Mouse (Mus musculus): ENCODE results near the gene Gdpd3.

The Gdpd3 gene

DNA sequence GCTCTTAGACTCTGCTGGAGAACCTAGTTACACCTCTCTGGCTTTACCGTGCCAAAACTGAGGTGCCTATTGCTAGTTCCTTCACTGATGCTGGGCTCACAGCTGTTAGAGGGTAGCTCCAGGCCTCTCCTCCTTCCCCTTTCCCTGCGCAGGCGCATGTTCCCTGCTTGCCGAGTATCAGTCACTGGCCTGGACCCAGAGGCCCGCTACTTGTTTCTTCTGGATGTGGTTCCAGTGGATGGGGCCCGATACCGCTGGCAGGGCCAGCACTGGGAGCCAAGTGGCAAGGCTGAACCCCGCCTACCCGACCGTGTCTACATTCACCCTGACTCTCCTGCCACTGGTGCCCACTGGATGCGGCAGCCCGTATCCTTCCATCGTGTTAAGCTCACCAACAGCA, 16.6 kb downstream of the Gdpd3 start:
- in situ Hi-C loops (cut with MboI; ENCODE audit: low sequenced_read_pairs): no loop called here

DNA sequence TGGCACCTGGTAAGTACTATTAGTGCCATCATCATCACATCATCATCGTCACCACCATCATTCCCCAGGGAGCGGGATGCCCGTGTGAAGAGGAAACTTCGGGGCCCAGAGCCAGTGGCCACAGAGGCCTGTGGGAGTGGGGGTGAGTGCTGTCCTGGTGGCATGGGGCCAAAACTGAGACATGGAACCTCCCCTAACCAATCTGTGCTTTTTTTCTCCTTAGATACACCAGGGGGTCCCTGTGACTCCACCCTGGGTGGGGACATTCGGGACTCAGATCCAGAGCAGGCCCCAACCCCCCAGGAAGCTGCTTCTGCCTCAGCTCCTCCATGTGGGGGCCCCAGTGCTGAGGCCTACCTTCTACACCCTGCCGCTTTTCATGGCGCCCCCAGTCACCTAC, 18.3 kb downstream of the Gdpd3 start:
- in situ Hi-C loops (cut with MboI; ENCODE audit: low sequenced_read_pairs): no loop called here

DNA sequence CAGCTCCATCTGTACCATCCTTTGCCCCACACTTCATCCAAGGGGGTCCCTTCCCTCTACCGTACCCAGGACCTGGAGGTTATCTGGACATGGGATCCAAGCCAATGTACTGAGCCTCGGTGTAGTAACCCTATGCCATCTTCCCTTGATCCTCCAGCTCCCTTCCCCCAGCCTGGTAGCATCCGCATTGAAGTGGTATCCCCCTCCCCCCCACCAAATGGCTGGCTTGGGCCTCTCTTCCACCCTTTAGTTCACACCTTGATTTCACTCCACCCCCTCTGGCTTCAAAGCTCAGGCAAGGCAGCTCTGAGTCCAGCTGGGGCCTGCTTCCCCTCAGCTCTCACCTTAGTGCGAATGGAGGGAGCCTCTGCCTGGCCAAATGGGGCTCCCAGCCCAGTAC, 18.9 kb downstream of the Gdpd3 start:
- in situ Hi-C loops (cut with MboI; ENCODE audit: low sequenced_read_pairs): loop anchor here (5.0 kb wide), 2 partner anchors 83 to 987 kb away; no protein-coding TSS in a partner anchor

DNA sequence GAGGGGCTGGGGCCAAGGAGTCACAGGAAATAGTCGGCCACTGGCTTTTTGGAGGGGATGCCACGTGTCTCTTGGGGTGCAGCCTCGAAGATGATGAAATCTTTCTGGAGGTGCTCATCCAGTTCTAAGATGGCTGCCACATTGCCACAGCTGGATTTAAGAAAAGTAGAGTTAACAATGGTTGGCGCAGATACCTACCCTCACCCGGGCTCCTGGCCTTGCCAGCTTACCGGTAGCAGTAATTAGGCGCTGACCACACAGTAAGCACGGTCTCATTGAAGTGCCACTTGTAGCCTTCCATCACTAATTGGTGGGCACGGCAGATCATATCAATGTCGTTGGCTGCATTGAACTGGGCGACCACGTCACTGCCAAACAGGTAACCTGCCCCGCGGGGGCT, 20.0 kb downstream of the Gdpd3 start:
- in situ Hi-C loops (cut with MboI; ENCODE audit: low sequenced_read_pairs): loop anchor here (5.0 kb wide), 2 partner anchors 84 to 986 kb away; no protein-coding TSS in a partner anchor

DNA sequence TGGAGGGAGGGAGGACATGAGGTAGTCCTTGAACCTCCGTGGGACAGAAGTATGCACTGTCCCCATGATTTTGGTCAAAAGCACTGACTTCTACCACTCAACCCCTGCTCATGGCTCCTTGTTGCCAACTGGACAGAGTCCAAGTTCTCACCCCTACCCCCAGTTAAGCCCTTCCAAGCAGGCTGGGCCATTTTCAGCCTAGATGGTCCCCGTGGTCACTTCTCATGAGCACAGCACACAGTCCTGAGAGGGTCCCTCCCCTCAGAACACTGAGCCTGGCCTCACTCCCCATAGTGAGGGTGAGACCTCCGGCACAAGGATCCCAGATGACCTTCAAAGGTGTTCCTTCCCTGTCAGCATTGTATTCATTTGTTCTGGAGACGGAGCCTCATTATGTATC, 23.0 kb downstream of the Gdpd3 start:
- in situ Hi-C loops (cut with MboI; ENCODE audit: low sequenced_read_pairs): loop anchor here (5.0 kb wide), 2 partner anchors 87 to 983 kb away; no protein-coding TSS in a partner anchor

DNA sequence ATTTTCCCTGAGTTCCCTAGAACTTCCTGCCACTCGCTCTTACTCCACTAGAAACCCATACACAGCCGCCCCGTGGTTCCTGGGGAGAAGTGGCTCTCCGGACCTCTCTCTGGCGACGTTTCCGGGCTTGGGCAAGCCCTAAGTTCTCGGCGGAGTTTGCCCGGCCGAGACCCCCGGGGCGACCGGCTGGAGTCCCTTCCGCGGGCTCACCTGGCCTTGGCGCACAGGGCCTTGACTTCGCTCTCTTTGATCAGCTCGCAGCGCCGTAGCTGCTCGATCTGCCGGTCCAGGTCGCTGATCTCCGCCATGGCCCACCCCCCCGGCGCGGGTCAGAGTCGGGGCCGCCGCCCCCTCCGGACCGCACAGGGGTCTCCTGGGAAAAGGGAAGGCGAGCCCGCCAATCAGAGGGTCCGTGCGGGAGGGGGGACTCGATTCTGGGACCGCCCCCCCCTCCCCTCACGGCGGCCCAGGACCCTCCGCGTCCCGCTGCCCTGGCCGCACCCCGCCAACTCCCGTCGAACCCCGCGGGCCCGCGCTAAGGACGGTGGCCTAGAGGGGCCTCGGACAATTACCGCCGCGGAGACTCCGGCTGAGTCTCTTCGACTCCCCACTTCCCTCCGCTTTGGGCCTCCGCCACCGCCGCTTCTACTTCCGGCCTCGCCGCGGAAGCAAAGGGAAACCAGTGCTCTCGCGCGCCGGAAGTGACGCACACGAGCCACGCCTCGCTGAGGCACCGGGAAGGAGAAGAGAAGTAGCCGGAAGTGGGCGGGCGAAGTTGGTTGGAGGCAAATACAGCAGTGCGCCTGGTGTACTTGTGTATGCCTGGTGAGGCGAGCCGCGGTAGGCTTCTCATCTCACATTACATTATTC, 26.0 kb downstream of the Gdpd3 start, which contains the start of gene Ppp4c:
Gene Ppp4c, minus strand, starts transcription at position 646 of the 870 bp plus-strand sequence.
- in situ Hi-C loops (cut with MboI; ENCODE audit: low sequenced_read_pairs): no loop called here

DNA sequence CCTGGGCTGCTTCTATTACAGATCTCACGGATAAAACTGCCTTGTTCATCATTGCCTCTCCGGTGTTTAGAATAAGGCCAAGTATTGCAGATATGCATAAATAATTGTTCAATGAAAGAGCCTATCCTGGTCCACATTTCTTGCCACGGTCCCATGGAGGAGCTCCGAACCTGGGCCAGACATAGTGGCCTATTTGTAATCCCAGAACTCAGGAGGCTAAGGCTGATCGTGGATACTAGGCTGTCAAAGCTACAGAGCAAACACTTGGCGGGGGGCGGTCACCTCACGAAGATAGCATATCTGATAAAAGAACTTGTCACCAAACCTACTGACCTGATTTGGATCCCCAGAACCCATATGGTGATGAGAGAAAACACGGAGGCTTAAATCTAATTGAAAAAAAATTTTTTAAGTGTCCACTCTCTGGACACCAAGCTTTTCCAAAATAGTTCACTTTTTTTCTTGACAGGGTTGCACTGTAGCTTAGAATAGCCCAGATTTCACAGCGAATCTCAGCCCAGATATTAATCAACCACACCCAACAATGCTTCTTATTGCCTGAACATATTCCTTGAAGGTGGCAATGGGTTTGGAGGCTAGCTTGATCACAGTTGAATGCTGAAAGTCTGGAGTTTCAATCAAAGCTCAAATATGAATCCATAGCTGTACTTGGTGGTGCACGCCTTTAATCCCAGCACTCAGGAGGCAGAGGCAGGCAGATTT, 26.7 kb downstream of the Gdpd3 start:
- in situ Hi-C loops (cut with MboI; ENCODE audit: low sequenced_read_pairs): no loop called here

DNA sequence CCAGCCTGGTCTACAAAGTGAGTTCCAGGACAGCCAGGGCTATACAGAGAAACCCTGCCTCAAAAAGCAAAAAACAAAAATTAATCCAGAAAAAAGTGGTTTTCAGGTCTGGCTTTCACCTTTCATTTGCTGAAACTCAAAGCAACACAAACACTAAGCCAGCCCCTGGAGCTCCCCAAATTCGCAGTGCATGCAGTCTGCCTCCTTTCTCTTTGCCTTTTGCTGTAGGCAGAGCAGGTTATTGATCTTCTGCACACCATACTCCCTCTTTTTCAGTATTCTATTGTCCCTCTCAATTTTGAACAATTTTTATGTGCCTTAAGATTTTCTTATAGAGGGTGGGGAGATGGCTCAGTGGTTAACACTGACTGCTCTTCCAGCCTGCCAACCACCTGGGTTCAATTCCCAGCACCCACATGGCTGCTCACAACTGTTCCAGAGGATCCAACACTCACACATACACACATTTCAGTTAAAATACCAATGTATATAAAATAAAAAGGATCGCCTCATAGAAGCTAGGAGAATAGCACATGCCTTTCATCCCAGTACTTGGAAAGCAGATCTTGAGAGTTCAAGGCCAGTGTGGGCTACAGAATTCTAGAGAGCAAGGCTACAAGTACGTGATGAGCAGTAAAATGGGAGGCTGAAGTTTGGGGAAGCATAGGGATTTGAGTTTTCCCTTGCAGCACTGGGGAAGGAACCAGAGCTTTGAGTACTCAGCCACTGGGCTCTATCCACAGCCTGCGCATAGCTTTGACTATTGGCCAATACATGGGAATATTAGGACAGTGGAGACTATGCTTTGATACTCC, 27.5 kb downstream of the Gdpd3 start:
- in situ Hi-C loops (cut with MboI; ENCODE audit: low sequenced_read_pairs): no loop called here

DNA sequence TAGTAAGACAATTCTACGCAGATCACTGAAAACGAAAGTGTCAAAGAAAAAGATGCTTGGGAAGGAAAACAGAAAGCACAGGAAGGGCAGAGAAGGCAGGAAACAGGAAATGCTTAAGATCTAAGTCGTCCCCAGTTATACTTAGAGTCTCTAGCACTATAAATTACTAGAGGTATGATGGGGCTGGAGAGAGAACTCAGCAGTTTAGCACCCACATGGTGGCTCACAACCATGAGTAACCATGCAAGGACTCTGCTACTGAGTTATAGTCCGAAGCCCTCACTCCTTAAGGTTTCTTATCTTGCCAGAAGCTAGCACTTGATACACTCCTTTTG, 28.1 kb downstream of the Gdpd3 start:
- in situ Hi-C loops (cut with MboI; ENCODE audit: low sequenced_read_pairs): no loop called here

DNA sequence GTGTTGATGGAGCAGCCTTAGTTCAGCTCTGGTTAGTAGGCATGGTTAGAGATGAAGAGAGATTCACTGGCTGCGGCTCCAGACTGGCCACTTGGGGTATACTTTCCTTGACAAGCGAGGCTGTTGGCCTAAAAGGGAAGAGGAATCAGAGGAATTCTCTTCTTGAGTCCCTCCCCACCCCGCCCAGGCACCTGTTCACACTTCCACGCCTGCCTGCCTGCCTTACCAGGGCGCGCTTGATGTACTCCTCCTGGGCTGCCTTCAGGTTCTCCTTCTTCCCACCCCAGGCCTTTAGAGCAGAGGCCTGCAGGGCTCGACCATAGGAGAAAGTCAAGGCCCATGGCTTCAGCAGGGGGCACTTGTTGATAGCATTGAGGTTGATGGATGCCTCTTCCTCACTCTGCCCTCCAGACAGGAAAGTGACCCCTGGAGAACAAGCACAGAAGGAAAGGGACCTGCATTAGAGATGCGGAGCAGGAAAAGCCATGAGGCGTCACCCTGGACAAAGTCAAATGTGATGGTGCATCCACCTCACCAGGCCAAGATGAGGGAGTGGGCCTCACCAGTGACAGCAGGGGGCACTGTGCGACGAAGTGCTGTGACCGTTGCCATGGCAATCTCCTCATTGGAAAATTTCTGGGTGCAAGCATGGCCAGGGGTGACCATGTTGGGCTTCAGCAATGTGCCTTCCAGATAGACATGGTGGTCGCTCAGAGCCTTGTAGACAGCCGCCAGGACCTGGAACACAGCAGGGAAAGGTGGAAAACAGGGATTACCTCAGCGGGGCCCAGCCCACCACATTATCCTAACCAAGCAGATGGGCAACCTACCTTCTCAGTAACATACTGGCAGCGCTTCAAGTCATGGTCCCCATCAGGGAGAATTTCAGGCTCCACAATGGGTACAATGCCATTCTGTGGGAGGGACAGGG, 29.5 kb downstream of the Gdpd3 start:
- in situ Hi-C loops (cut with MboI; ENCODE audit: low sequenced_read_pairs): no loop called here

DNA sequence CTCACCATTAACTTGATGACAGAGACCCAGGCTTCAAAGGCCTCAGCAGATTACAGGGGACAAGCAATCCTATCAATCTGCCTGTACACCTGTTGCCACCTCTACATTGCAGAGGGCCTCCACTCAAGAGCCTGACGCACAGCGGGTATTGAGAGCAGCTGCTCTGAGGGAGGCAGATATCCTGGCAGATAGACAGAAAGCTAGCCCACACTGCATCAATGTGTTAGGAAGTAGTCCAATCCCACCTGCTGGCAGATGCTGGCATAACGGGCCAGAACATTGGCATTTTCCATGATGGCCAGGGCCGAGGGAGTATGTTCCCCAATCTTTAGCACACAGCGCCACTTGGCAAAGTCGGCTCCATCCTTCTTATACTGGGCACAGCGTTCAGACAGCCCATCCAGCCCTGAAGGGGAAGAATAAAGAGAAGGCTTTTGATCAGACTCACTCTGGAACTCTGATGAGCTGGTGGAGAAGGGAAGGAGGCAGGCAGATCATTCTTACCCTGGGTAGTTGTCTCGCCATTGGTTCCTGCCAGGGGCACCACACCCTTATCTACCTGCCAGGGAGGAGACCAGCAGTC, 30.3 kb downstream of the Gdpd3 start:
- in situ Hi-C loops (cut with MboI; ENCODE audit: low sequenced_read_pairs): no loop called here

DNA sequence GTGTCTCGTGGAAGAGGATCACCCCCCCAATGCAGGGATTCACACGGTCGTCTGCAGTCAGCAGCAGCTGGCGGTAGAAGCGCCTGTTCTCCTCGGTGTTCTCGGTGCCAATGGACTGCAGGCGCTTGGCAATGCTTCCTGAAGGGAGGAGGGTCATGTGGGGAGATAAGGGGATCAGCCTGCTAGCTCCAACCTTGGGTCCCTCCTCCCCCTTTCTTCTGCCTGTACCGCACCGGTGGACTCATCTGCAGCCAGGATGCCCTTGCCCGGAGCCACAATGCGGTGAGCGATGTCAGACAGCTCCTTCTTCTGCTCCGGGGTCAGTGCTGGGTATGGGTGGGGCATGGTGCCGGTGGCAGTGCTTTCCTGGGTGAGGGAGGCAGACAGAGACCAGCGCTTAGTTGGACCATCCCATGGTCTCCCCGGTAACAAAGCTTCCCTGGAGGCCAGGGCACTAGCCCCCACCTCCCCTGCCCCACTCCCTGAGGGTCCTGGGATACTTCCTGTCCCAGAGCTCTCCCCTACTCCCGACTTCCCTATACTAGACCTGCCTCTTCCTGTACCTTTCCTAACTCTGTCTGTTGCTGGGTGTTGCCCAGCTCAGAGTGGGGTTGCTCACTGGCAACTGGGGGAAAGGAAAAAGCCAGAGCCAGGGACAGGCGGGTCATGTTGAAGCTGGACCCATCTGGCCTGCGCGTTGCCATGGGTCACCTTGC, 31.4 kb downstream of the Gdpd3 start, which contains the start of gene Fam57b:
Gene Fam57b, plus strand, starts transcription at position 258 of the 716 bp plus-strand sequence.
- in situ Hi-C loops (cut with MboI; ENCODE audit: low sequenced_read_pairs): no loop called here

DNA sequence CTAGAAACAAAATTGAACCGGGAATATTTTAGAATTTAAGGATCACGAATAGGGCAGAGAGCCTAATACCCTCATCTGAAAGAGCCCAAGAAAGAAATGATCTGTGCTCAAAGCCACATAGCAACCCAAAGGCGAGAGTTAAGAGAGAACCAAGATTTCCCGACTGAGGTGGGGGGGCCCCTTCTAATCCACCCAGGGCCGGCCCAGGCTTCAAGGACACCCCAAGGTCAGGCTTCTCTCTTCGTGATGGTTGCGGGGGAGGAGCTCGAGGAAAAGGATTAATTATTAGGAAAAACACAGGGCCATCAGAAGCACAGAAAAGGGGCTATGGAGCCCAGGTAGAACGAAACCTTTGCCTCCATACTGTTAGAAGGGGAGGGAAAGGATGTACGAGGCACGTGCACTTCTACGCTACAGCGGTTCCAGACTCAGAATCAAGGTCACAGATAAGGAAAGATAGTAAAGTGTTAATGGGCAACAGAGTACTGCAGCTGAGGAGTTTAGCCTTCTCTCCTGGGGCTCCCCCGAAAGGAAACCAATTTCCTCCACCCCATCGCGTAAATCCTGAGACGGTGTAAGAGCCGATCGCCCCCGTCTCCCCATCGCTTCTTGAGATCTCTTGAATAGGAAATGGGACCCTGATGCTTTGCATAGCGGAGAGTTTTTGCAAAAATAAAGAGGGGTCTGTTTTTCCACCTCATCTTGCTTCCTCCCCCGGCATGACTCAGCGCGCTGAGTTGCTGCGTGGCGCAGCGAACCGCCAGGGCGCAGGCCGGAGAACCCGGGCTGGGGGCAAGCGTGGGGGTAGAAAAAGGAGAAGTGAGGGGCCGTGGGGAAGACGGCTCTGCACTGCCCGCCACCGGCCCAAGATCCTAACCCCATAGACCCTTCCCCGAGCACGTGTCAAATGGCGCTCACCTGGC, 32.3 kb downstream of the Gdpd3 start:
- in situ Hi-C loops (cut with MboI; ENCODE audit: low sequenced_read_pairs): no loop called here

DNA sequence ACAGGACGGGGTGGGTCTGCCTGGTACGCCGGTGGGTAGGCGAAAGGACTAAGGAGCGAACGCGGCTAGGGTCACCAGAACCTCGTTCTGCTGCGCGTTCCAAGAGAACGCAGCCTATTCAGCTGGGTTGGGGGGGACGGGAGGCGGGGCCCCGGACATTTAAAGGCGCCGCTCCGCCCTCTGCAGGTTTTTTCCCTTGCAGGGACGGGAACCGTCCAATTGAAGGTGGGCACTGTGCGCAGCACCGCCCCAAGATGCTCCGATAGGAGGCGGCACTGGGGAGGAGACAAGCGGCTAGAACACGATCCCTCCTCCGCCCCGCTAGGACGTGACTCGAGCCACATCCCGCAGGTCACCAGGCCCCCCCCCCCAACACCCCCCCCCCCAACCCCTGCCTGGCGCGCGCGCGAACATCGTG, 32.9 kb downstream of the Gdpd3 start:
- in situ Hi-C loops (cut with MboI; ENCODE audit: low sequenced_read_pairs): no loop called here

DNA sequence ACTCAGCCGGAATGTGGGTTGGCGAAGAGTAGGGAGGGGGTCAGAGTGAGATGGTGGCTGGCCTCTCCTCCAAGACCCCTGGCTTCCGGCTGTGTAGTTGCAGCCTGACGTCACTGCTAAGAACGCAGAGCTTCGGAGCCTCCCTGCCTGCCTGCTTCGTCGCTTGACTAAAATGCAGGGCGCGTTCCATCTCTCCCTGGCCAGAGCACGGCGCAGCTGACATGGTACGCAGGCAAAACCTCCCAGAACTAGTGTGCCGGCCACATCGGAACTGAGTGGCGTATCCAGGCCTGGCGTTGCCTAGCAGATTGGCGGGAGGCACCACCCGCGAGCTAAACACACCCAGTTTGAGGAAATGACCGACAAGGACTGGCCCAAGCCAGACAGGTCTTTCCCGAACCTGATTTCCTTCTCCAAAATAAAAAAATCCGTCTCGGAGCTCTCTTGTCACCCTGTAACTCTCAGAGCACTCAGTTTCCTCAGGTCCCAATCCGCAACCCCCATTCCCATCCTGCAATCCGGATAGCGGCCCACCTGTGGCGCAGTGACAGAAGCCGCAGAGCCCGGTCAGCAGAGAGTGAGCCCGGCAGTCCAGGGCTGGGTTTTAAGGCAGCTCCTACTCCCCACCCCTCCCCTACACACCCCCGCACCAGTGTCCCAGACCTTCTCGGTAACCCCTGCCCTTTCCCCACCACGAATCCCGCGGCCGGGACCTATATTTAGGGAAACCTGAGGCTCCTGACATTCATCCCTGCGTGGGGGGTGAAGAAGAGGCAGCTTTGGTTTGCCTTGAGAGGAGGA, 33.5 kb downstream of the Gdpd3 start:
- in situ Hi-C loops (cut with MboI; ENCODE audit: low sequenced_read_pairs): no loop called here

DNA sequence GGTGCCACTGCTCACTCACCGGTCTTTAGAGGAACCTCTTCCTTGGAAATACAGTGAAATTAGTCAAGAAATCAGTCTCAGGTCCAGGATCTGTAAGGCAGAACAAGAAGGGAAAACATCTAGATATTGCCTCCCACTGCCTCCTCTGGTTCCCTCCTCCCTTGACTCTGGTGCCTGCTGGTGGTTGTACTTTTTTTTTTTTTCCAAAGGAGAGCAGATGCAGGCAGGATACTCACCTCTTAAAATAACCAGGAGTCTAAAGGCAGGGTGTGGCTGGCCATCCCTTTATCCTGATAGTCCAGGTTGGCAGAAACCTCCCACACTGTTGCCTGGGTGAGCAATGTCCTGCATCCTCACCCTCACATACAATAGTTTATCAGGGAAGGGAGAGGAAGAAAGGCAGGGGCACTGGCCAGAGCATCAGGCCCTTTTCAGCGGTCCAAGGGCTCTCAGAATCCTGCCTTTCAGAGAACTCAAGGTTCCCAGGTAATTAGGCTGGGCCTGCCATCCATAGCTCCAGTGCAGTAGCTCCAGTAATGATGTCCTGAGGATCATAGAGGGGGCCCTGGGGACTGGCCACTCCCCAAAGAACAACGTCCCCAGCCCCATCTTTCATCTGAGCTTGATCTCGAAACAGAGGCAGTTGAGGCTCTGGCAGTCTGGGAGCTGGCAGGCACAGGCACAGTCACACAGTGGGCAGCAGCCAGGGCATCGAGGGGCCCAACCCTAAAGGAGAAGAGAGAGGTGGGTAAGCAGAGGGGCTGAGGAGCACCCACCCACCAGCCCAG, 34.3 kb downstream of the Gdpd3 start:
- in situ Hi-C loops (cut with MboI; ENCODE audit: low sequenced_read_pairs): no loop called here
